Mouse (Mus musculus) heart, embryonic 12.5 days (tissue): ENCODE measurements around the gene Nudt14. TPM values are rescaled to one million over a fixed set of nuclear protein-coding genes. Genes with fewer than 3 reads are reported as not detected.

Experiments
- ATAC-seq: fragments of 200-750 bp; cut with Nextera tagmentation; 2 replicates; pipeline ENCODE4 v1.8.0; 2017; ENCODE audit warnings: moderate TSS enrichment, moderate library complexity; ENCODE audit not compliant: insufficient number of reproducible peaks, low FRiP score
- H3K27ac ChIP-seq: fragments of 300-500 bp; sonication (generic); 2 replicates; pipeline ENCODE4 v1.5.1; 2016; ENCODE audit warnings: mild to moderate bottlenecking, moderate library complexity; ENCODE audit not compliant: poor library complexity, severe bottlenecking
- H3K27me3 ChIP-seq: fragments of 300-500 bp; sonication (generic); replicated peaks from 2 replicates; pipeline ENCODE4 v1.6.1; 2016; ENCODE audit warnings: mild to moderate bottlenecking, moderate library complexity
- H3K36me3 ChIP-seq: fragments of 300-500 bp; sonication (generic); 2 replicates; pipeline ENCODE4 v1.6.1; 2016; ENCODE audit warnings: mild to moderate bottlenecking, moderate library complexity
- H3K4me1 ChIP-seq: fragments of 300-500 bp; sonication (generic); replicated peaks from 2 replicates; pipeline ENCODE4 v1.6.1; 2016; ENCODE audit warnings: mild to moderate bottlenecking
- H3K4me2 ChIP-seq: fragments of 300-500 bp; sonication (generic); 2 replicates; pipeline ENCODE4 v1.6.1; 2016; ENCODE audit warnings: mild to moderate bottlenecking, moderate library complexity
- H3K4me3 ChIP-seq: fragments of 300-500 bp; sonication (generic); 2 replicates; pipeline ENCODE4 v1.5.1; 2016; ENCODE audit warnings: mild to moderate bottlenecking
- H3K9ac ChIP-seq: fragments of 300-500 bp; sonication (generic); 2 replicates; pipeline ENCODE4 v1.6.1; 2016; ENCODE audit warnings: mild to moderate bottlenecking, moderate library complexity
- H3K9me3 ChIP-seq: fragments of 300-500 bp; sonication (generic); replicated peaks from 2 replicates; pipeline ENCODE4 v1.6.1; 2016; ENCODE audit warnings: mild to moderate bottlenecking, moderate library complexity
- WGBS: fragments of 180-500 bp; shearing (Covaris S2); methylation state at CpG from one replicate; pipeline ENCODE4 v1.1.7; 2016; 5-methylcytosine and 5-hydroxymethylcytosine counted together
- polyA plus RNA-seq: library from polyadenylated mRNA; unstranded; fragments of >200 nt; fragmentation: Nextera tagmentation; extraction: Ambion mirVana; gene quantifications from 2 replicates; pipeline ENCODE4 v1.2.1, GENCODE M21; 2016

Nudt14 gene
- 38.3 and 41.7 TPM in 2 replicates for polyA plus RNA-seq

- 0 out of 2 replicates have a peak, but pooled peaks cover 17% of the 10 kb centered on the region for H3K27me3 ChIP-seq
- H3K9ac ChIP-seq = peak within 1 kb of the TSS; percentile 85
- WGBS = 2% methylated on average over 58 of the region's 58 CpGs
- no peaks in the 10 kb centered on the region for H3K36me3 ChIP-seq
- H3K4me1 ChIP-seq = peaks cover 36% of the 10 kb centered on the region
- peak within 1 kb of the TSS; percentile 83 for H3K4me2 ChIP-seq
- H3K27ac ChIP-seq = peak within 1 kb of the TSS; percentile 58; the same call in 1 of the 2 replicates
- peak; percentile 88 for ATAC-seq
- no peaks in the 10 kb centered on the region for H3K9me3 ChIP-seq
- H3K4me3 ChIP-seq = peak within 1 kb of the TSS; percentile 83
Observed at GRCm38 (mm10) chr12:112941776-112942713, at the start of gene Nudt14. TSS of gene Nudt14 (minus strand) at chr12:112942124.

DNA sequence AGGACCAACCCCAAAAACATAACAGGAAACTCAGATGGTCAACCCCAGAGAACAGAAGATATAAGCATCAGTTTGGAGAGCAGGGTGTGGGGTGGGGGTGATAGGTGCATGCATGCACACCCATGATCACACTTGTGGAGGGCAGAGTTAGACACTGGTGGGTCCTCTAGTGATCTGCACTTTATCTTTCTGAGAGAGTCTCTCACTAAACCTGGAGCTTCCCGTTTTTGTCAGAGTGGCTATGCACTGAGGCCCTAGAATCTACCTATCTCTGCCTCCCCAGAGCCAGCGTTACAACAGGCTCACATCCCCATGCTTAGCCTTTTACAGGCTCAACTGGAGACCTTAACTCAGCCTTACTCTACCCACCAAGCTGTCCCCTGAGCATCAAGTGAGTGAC lies 49.5 kb upstream of the Nudt14 start:
- Histone ChIP-seq H3K4me3 (no peak overlapping the region), H3K36me3 (peaks cover 36% of the 10 kb centered on the region), H3K9ac (no peak overlapping the region), H3K27ac (no peak overlapping the region), H3K27me3 (no peaks in the 10 kb centered on the region), H3K4me1 (peaks cover 16% of the 10 kb centered on the region), H3K4me2 (no peak overlapping the region), H3K9me3 (no peaks in the 10 kb centered on the region)
- WGBS = 74% methylated on average over 2 of the region's 2 CpGs
- ATAC-seq = no peak

DNA sequence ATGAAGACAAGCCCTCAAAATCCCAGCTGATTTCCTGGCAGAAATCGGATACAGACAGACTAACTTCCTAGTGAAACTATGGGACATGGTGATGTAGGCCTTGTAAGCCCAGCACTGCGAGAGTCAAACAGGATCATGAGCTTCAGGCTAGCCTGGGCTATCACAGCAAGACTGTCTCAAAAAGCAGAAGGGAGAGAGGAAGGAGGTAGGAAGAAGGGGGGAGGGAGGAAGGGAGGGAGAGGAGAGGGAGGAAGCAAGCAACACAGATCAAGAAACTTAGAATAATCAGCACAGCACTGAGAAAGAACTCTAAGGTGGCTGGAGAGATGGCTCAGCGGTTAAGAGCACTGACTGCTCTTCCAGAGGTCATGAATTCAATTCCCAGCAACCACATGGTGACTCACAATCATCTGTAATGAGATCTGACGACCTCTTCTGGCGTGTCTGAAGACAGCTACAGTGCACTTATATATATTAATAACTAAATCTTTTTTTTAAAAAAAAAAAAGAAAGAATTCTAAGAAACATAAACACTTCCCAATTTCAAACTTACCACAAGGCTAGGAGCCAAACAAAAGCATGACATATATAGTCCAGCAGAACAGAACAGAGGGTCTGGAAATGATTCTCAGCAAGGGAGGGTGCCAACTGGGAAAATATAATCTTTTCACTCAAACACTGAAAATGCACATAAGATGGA lies 48.9 kb upstream of the Nudt14 start:
- ATAC-seq = no peak
- H3K9me3 ChIP-seq = no peaks in the 10 kb centered on the region
- H3K27me3 ChIP-seq = no peaks in the 10 kb centered on the region
- no peak overlapping the region for H3K9ac ChIP-seq
- H3K36me3 ChIP-seq = peaks cover 40% of the 10 kb centered on the region
- H3K4me2 ChIP-seq = no peak overlapping the region
- 87% methylated on average over 5 of the region's 5 CpGs for WGBS
- peaks cover 16% of the 10 kb centered on the region for H3K4me1 ChIP-seq
- no peak overlapping the region for H3K27ac ChIP-seq
- H3K4me3 ChIP-seq = no peak overlapping the region

DNA sequence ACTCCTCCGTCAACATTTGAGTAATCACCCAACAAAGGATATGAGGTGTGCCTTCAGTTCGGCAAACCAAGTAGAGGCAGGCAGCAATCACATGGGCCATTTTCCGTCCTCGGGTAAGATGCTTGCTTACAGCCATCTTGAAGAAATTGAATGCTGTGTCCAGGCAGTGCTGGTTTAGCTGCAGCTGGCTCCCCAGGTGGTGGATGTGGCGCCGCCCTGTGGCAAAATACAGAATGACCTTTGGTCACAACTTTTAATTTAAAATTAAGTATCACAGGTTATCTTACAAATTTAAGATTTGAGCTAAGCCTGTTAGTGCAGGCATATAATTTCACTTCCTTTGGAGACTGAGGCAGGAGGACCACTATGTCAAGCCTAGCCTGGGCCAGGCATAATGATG lies 46.0 kb upstream of the Nudt14 start:
- Histone ChIP-seq H3K36me3 (peaks cover 57% of the 10 kb centered on the region), H3K4me3 (no peak overlapping the region), H3K9ac (no peak overlapping the region), H3K4me2 (no peak overlapping the region), H3K9me3 (no peaks in the 10 kb centered on the region), H3K27me3 (no peaks in the 10 kb centered on the region), H3K27ac (no peak overlapping the region), H3K4me1 (peaks cover 9% of the 10 kb centered on the region)
- no peak for ATAC-seq
- WGBS = 80% methylated on average over 6 of the region's 6 CpGs

DNA sequence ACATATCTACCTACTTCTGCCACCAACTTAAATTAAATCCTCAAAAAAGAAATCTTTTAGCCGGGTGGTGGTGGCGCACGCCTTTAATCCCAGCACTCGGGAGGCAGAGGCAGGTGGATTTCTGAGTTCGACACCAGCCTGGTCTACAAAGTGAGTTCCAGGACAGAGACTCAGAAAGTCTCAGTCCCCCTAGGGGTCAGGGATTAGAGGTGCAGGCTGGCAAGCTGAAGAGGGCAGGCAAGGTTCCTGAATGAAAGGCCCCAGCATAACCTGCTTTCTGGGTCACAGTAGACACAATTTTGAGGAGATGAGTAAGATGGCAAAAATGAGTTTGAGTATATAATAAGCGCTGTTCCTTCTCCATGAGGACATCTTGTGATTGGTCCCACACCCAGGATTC lies 43.4 kb upstream of the Nudt14 start:
- Histone ChIP-seq H3K9me3 (no peaks in the 10 kb centered on the region), H3K4me3 (no peak overlapping the region), H3K4me2 (no peak overlapping the region), H3K27ac (no peak overlapping the region), H3K27me3 (no peaks in the 10 kb centered on the region), H3K4me1 (peaks cover 17% of the 10 kb centered on the region), H3K9ac (no peak overlapping the region), H3K36me3 (peaks cover 63% of the 10 kb centered on the region)
- 89% methylated on average over 6 of the region's 6 CpGs for WGBS
- no peak for ATAC-seq

DNA sequence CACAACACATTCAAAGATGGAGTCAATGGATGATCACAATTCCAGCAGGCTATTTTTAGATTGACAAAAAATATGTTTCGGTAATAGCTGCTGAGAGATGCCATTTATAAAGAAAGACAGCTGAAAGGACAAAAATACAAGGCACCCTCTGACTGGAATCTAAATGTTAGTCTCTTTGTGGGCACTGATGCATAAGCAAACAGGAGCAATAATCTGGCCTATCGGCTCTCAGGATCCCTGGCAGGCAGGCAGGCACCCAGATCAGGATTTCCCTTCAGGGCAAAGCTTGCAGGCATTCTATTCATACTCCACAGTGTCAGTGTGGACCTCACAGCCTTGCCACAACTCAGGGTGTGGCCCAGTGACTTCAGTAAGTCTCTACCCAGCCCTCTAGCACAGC lies 40.1 kb upstream of the Nudt14 start:
- Histone ChIP-seq H3K4me2 (no peak overlapping the region), H3K27me3 (no peaks in the 10 kb centered on the region), H3K36me3 (peaks cover 85% of the 10 kb centered on the region), H3K4me3 (no peak overlapping the region), H3K9ac (no peak overlapping the region), H3K4me1 (peaks cover 16% of the 10 kb centered on the region), H3K9me3 (no peaks in the 10 kb centered on the region), H3K27ac (no peak overlapping the region)
- WGBS = 75% methylated on average over 2 of the region's 2 CpGs
- no peak for ATAC-seq

GRCm38 (mm10) chr12:112977156-112977555 lies 35.2 kb upstream of the Nudt14 start:
- peak overlapping the region; percentile 94 for H3K27ac ChIP-seq
- H3K4me2 ChIP-seq = peak overlapping the region; percentile 87
- WGBS = 42% methylated on average over 12 of the region's 12 CpGs
- peaks cover 67% of the 10 kb centered on the region for H3K36me3 ChIP-seq
- peaks cover 18% of the 10 kb centered on the region for H3K4me1 ChIP-seq
- peak overlapping the region; percentile 67 for H3K4me3 ChIP-seq
- peak; percentile 15; the same call in 1 of the 2 replicates for ATAC-seq
- H3K9ac ChIP-seq = peak overlapping the region; percentile 92
- no peaks in the 10 kb centered on the region for H3K27me3 ChIP-seq
- H3K9me3 ChIP-seq = no peaks in the 10 kb centered on the region

- peak within 1 kb of the TSS; percentile 67 for H3K4me3 ChIP-seq
- H3K4me2 ChIP-seq = peak within 1 kb of the TSS; percentile 87
- WGBS = under 1% methylated on average over 77 of the region's 80 CpGs
- H3K36me3 ChIP-seq = peaks cover 72% of the 10 kb centered on the region
- ATAC-seq = peak; percentile 90
- H3K27me3 ChIP-seq = no peaks in the 10 kb centered on the region
- H3K27ac ChIP-seq = peak within 1 kb of the TSS; percentile 94
- peaks cover 13% of the 10 kb centered on the region for H3K4me1 ChIP-seq
- H3K9ac ChIP-seq = peak within 1 kb of the TSS; percentile 92
- no peaks in the 10 kb centered on the region for H3K9me3 ChIP-seq
Observed at GRCm38 (mm10) chr12:112976371-112977073, 34.6 kb upstream of the Nudt14 start, which contains the start of gene Btbd6. TSS of gene Btbd6 (plus strand) at chr12:112976482.

- Histone ChIP-seq H3K4me3 (no peak overlapping the region), H3K9ac (no peak overlapping the region), H3K4me2 (no peak overlapping the region), H3K36me3 (peaks cover 72% of the 10 kb centered on the region), H3K27ac (no peak overlapping the region), H3K4me1 (peaks cover 13% of the 10 kb centered on the region), H3K9me3 (no peaks in the 10 kb centered on the region), H3K27me3 (no peaks in the 10 kb centered on the region)
- 87% methylated on average over 9 of the region's 9 CpGs for WGBS
- ATAC-seq = no peak
Observed at GRCm38 (mm10) chr12:112974736-112975135, 32.8 kb upstream of the Nudt14 start.

DNA sequence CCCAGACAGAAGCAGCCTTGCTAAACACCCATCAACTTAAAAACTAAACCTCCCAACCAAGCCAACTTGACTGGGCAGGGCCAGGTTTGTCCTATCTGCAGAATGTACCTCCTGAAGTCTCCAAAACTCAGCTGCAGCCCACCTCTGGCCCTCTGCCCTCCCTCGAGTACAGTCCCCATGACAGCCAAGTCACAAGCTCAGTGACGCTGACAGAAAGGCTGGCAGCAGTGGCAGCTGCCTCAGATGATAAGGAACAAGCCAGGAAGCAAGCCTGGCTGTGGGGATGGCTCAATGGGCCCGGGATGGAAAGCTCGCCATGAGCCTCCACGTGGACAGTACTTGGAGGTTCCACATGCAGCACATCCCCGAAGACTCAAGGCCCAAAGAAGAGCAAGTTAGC lies 27.7 kb upstream of the Nudt14 start:
- WGBS = 75% methylated on average over 6 of the region's 6 CpGs

GRCm38 (mm10) chr12:112968943-112969342 lies 27.0 kb upstream of the Nudt14 start:
- Histone ChIP-seq H3K4me2 (no peak overlapping the region), H3K36me3 (peaks cover 98% of the 10 kb centered on the region), H3K27ac (no peak overlapping the region), H3K4me1 (no peaks in the 10 kb centered on the region), H3K9me3 (no peaks in the 10 kb centered on the region), H3K9ac (no peak overlapping the region), H3K4me3 (no peak overlapping the region), H3K27me3 (no peaks in the 10 kb centered on the region)
- WGBS = 75% methylated on average over 8 of the region's 8 CpGs
- no peak for ATAC-seq

More for the DNA sequence above, 27.7 kb upstream of the Nudt14 start:
- H3K4me1 ChIP-seq = no peaks in the 10 kb centered on the region
- ATAC-seq = no peak
- peaks cover 97% of the 10 kb centered on the region for H3K36me3 ChIP-seq
- H3K27ac ChIP-seq = no peak overlapping the region
- no peaks in the 10 kb centered on the region for H3K9me3 ChIP-seq
- H3K27me3 ChIP-seq = no peaks in the 10 kb centered on the region
- no peak overlapping the region for H3K9ac ChIP-seq
- H3K4me2 ChIP-seq = no peak overlapping the region
- no peak overlapping the region for H3K4me3 ChIP-seq
